Mouse (Mus musculus) liver, adult 2 months (tissue): ENCODE results near the gene Nbr1. TPM values are rescaled to one million over a fixed set of nuclear protein-coding genes. Genes with fewer than 3 reads are reported as not detected.
"Not testable (repeated sequence)": the region's sequence is repeated elsewhere in the genome, so short reads cannot be mapped to it uniquely, and the experiment has no call there.

Experiments
- DNase-seq: peaks from one replicate; pipeline ENCODE4 v3.0.0-alpha.2; 2011; ENCODE audit warnings: low read depth, low spot score; ENCODE audit errors: extremely low read depth
- H3K27ac ChIP-seq: fragments of 200-500 bp; replicated peaks from 2 replicates; pipeline ENCODE4 v1.5.1; 2012; ENCODE audit warnings: low read depth, mild to moderate bottlenecking, control low read depth, inconsistent platforms, low read length; ENCODE audit not compliant: insufficient read depth
- H3K27me3 ChIP-seq: fragments of 200-500 bp; 2 replicates; pipeline ENCODE4 v1.6.1; 2012; ENCODE audit warnings: mild to moderate bottlenecking, moderate library complexity, low read length, inconsistent platforms; ENCODE audit not compliant: control insufficient read depth, insufficient read depth
- H3K36me3 ChIP-seq: fragments of 200-500 bp; 2 replicates; pipeline ENCODE4 v1.6.1; 2012; ENCODE audit warnings: low read length, inconsistent platforms; ENCODE audit not compliant: control insufficient read depth, insufficient read depth
- H3K4me1 ChIP-seq: fragments of 200-500 bp; 2 replicates; pipeline ENCODE4 v1.6.1; 2011; ENCODE audit warnings: low read length; ENCODE audit not compliant: control insufficient read depth, insufficient read depth
- H3K4me3 ChIP-seq: fragments of 200-500 bp; 2 replicates; pipeline ENCODE4 v1.5.1; 2011; ENCODE audit warnings: low read depth, mild to moderate bottlenecking, control low read depth, low read length, moderate library complexity; ENCODE audit not compliant: insufficient read depth
- H3K79me2 ChIP-seq: fragments of 200-500 bp; 2 replicates; pipeline ENCODE4 v1.6.1; 2012; ENCODE audit warnings: inconsistent platforms, mild to moderate bottlenecking, low read length, moderate library complexity; ENCODE audit not compliant: control insufficient read depth, insufficient read depth
- H3K9ac ChIP-seq: fragments of 200-500 bp; 2 replicates; pipeline ENCODE4 v1.6.1; 2012; ENCODE audit warnings: low read depth, mild to moderate bottlenecking, control low read depth, inconsistent platforms, low read length
- CTCF ChIP-seq: fragments of 200-500 bp; IDR thresholded peaks from 2 replicates; pipeline ENCODE4 v1.5.1; 2011; ENCODE audit warnings: low read depth, low read length, control low read depth
- POLR2A ChIP-seq: fragments of 200-500 bp; IDR thresholded peaks from 2 replicates; pipeline ENCODE4 v1.6.1; 2011; ENCODE audit warnings: low read length, control low read depth; ENCODE audit not compliant: insufficient read depth; ENCODE audit errors: extremely low read depth
- WGBS: fragments of 180-500 bp; shearing (Covaris S2); methylation state at CpG from one replicate; pipeline ENCODE4 v1.1.7; 2018; 5-methylcytosine and 5-hydroxymethylcytosine counted together
- polyA plus RNA-seq: library from polyadenylated mRNA; depleted of rRNA; stranded (reverse); fragments of >200 nt; gene quantifications from 2 replicates; pipeline ENCODE4 v1.2.3, GENCODE M21; 2012
- total RNA-seq: library from RNA; depleted of rRNA; stranded (reverse); fragments of >200 nt; gene quantifications from 2 replicates; pipeline ENCODE4 v1.2.3, GENCODE M21; 2014

Gene Nbr1
- total and polyA plus RNA-seq, 2 experiments = 141 to 211 TPM

- H3K79me2 ChIP-seq = no peaks in the 10 kb centered on the region
- no peak overlapping the region for H3K9ac ChIP-seq
- H3K4me3 ChIP-seq = no peak overlapping the region
- TF ChIP-seq CTCF (no peak), POLR2A (no peak)
- no peaks in the 10 kb centered on the region for H3K4me1 ChIP-seq
- no peaks in the 10 kb centered on the region for H3K36me3 ChIP-seq
- H3K27ac ChIP-seq = no peak overlapping the region
- H3K27me3 ChIP-seq = no peaks in the 10 kb centered on the region
- WGBS = 10% methylated on average over 3 of the region's 3 CpGs
- DNase-seq = peak; percentile 61
Measured at GRCm38 (mm10) chr11:101602491-101602890, 50.5 kb downstream of the Nbr1 start.

GRCm38 (mm10) chr11:101604116-101604515 is 52.2 kb downstream of the Nbr1 start:
- no peak overlapping the region for H3K9ac ChIP-seq
- no peaks in the 10 kb centered on the region for H3K27me3 ChIP-seq
- H3K4me3 ChIP-seq = no peak overlapping the region
- TF ChIP-seq CTCF = no peak
- TF ChIP-seq POLR2A = no peak
- H3K36me3 ChIP-seq = no peaks in the 10 kb centered on the region
- DNase-seq = no peak
- no peaks in the 10 kb centered on the region for H3K79me2 ChIP-seq
- H3K27ac ChIP-seq = no peak overlapping the region
- WGBS = 19% methylated on average over 3 of the region's 3 CpGs
- no peaks in the 10 kb centered on the region for H3K4me1 ChIP-seq

- peak overlapping the region; percentile 9; the same call in 1 of the 2 replicates for H3K4me3 ChIP-seq
- not testable (repeated sequence) for H3K36me3 ChIP-seq, H3K79me2 ChIP-seq, H3K27ac ChIP-seq, H3K4me1 ChIP-seq, H3K27me3 ChIP-seq
- peak; percentile 29; the same call in 1 of the 2 replicates for TF ChIP-seq POLR2A
- WGBS = under 1% methylated on average over 30 of the region's 30 CpGs
- DNase-seq = peak; percentile 54
- H3K9ac ChIP-seq = peak overlapping the region; percentile 23; the same call in 1 of the 2 replicates
Measured at GRCm38 (mm10) chr11:101604531-101605453, 52.8 kb downstream of the Nbr1 start.

GRCm38 (mm10) chr11:101607134-101607533 is 55.2 kb downstream of the Nbr1 start:
- not testable (repeated sequence) for DNase-seq, H3K27me3 ChIP-seq, H3K36me3 ChIP-seq, H3K9ac ChIP-seq, H3K4me1 ChIP-seq, H3K27ac ChIP-seq, H3K4me3 ChIP-seq, H3K79me2 ChIP-seq
- 96% methylated on average over 4 of the region's 4 CpGs for WGBS

- WGBS = 20% methylated on average over 11 of the region's 11 CpGs
- Histone ChIP-seq H3K9ac (no peak overlapping the region), H3K36me3 (no peaks in the 10 kb centered on the region), H3K4me3 (no peak overlapping the region), H3K79me2 (no peaks in the 10 kb centered on the region), H3K27ac (no peak overlapping the region), H3K4me1 (no peaks in the 10 kb centered on the region), H3K27me3 (no peaks in the 10 kb centered on the region)
- DNase-seq = no peak
- no peak for TF ChIP-seq POLR2A
- TF ChIP-seq CTCF = no peak
Measured at GRCm38 (mm10) chr11:101610445-101610844, 58.5 kb downstream of the Nbr1 start.

GRCm38 (mm10) chr11:101613596-101613995 is 61.6 kb downstream of the Nbr1 start:
- H3K27me3 ChIP-seq = peaks cover 3% of the 10 kb centered on the region; the same call in 1 of the 2 replicates
- TF ChIP-seq POLR2A = no peak
- no peak for TF ChIP-seq CTCF
- H3K4me1 ChIP-seq = no peaks in the 10 kb centered on the region
- 80% methylated on average over 6 of the region's 6 CpGs for WGBS
- H3K36me3 ChIP-seq = no peaks in the 10 kb centered on the region
- DNase-seq = no peak
- H3K4me3 ChIP-seq = no peak overlapping the region
- no peaks in the 10 kb centered on the region for H3K79me2 ChIP-seq
- H3K9ac ChIP-seq = no peak overlapping the region
- no peak overlapping the region for H3K27ac ChIP-seq
